Mouse (Mus musculus) C2C12 (cell line): ENCODE measurements around the gene Fras1. TPM values are rescaled to one million over a fixed set of nuclear protein-coding genes. Genes with fewer than 3 reads are reported as not detected.

ENCODE experiments used
- H3K27me3 ChIP-seq: one replicate; pipeline ENCODE4 v1.6.1; 2011; ENCODE audit not compliant: control insufficient read depth, insufficient read depth, insufficient read length
- H3K36me3 ChIP-seq: one replicate; pipeline ENCODE4 v1.6.1; 2011; ENCODE audit not compliant: control insufficient read depth, insufficient read depth
- H3K4me3 ChIP-seq: one replicate; pipeline ENCODE4 v1.5.1; 2011; ENCODE audit warnings: mild to moderate bottlenecking, control low read depth; ENCODE audit not compliant: poor library complexity, insufficient read depth, severe bottlenecking
- H3K79me2 ChIP-seq: one replicate; pipeline ENCODE4 v1.6.1; 2011; ENCODE audit not compliant: control insufficient read depth, insufficient read depth
- H3K79me3 ChIP-seq: one replicate; pipeline ENCODE4 v1.6.1; 2011; ENCODE audit warnings: low read depth, control low read depth
- H3ac ChIP-seq: one replicate; pipeline ENCODE3; 2011; ENCODE audit warnings: low read depth; ENCODE audit not compliant: control insufficient read depth, insufficient read length
- CEBPB ChIP-seq: IDR thresholded peaks from one replicate; pipeline ENCODE4 v1.6.1; 2011; ENCODE audit warnings: low read depth, mild to moderate bottlenecking, control low read depth, moderate library complexity
- CTCF ChIP-seq: IDR thresholded peaks from one replicate; pipeline ENCODE4 v1.5.1; 2011; ENCODE audit not compliant: control insufficient read depth, insufficient read depth, insufficient read length
- FOSL1 ChIP-seq: IDR thresholded peaks from one replicate; pipeline ENCODE4 v1.8.0; 2011; ENCODE audit warnings: mild to moderate bottlenecking, low read length; ENCODE audit not compliant: poor library complexity, insufficient read depth, severe bottlenecking
- MAX ChIP-seq: IDR thresholded peaks from one replicate; pipeline ENCODE4 v1.6.1; 2011; ENCODE audit warnings: mild to moderate bottlenecking, control low read depth
- MYOD1 ChIP-seq: IDR thresholded peaks from one replicate; pipeline ENCODE4 v1.6.1; 2011; ENCODE audit warnings: low read depth; ENCODE audit not compliant: control insufficient read depth, insufficient read length
- MYOG ChIP-seq: IDR thresholded peaks from one replicate; pipeline ENCODE4 v1.6.1; 2011; ENCODE audit not compliant: control insufficient read depth, insufficient read length; ENCODE audit errors: extremely low read depth
- USF1 ChIP-seq: IDR thresholded peaks from one replicate; pipeline ENCODE4 v1.6.1; 2011; ENCODE audit warnings: low read depth, mild to moderate bottlenecking, control low read depth, moderate library complexity
- polyA plus RNA-seq: library from polyadenylated mRNA; unstranded; fragments of >200 nt; fragmentation: generic; extraction: Trizol; gene quantifications from one replicate; pipeline ENCODE4 v1.2.1, GENCODE M21; 2012; ENCODE audit warnings: missing spikeins

The Fras1 gene
- polyA plus RNA-seq, 1 experiment: 0.11 TPM

GRCm38 (mm10) chr5:96531962-96532361 is 158.2 kb downstream of the Fras1 start:
- Histone ChIP-seq H3K36me3 (no peaks in the 10 kb centered on the region), H3ac (no peak overlapping the region), H3K79me2 (no peaks in the 10 kb centered on the region), H3K4me3 (no peak overlapping the region), H3K27me3 (no peaks in the 10 kb centered on the region), H3K79me3 (no peaks in the 10 kb centered on the region)
- TF ChIP-seq CTCF (no peak), MYOG (no peak), FOSL1 (no peak), MYOD1 (no peak), CEBPB (no peak), MAX (no peak), USF1 (no peak)

GRCm38 (mm10) chr5:96536527-96536926 is 162.8 kb downstream of the Fras1 start:
- no peak overlapping the region for H3K4me3 ChIP-seq
- H3K79me2 ChIP-seq: no peaks in the 10 kb centered on the region
- H3ac ChIP-seq: no peak overlapping the region
- no peaks in the 10 kb centered on the region for H3K79me3 ChIP-seq
- no peak for TF ChIP-seq MYOG
- no peak for TF ChIP-seq CTCF
- TF ChIP-seq FOSL1: no peak
- TF ChIP-seq MYOD1: no peak
- no peak for TF ChIP-seq USF1
- TF ChIP-seq CEBPB: no peak
- no peak for TF ChIP-seq MAX
- H3K27me3 ChIP-seq: no peaks in the 10 kb centered on the region
- H3K36me3 ChIP-seq: no peaks in the 10 kb centered on the region

- H3K79me2 ChIP-seq: no peaks in the 10 kb centered on the region
- no peaks in the 10 kb centered on the region for H3K27me3 ChIP-seq
- no peak overlapping the region for H3ac ChIP-seq
- H3K36me3 ChIP-seq: no peaks in the 10 kb centered on the region
- TF ChIP-seq MAX (no peak), USF1 (no peak)
- H3K79me3 ChIP-seq: no peaks in the 10 kb centered on the region
- no peak overlapping the region for H3K4me3 ChIP-seq
Observed at GRCm38 (mm10) chr5:96536937-96537336, 163.2 kb downstream of the Fras1 start.

GRCm38 (mm10) chr5:96544112-96544511 is 170.4 kb downstream of the Fras1 start:
- Histone ChIP-seq H3K79me3 (no peaks in the 10 kb centered on the region), H3K4me3 (no peak overlapping the region), H3ac (no peak overlapping the region), H3K27me3 (no peaks in the 10 kb centered on the region), H3K79me2 (no peaks in the 10 kb centered on the region), H3K36me3 (no peaks in the 10 kb centered on the region)
- TF ChIP-seq MAX (no peak), USF1 (no peak), MYOD1 (no peak), CEBPB (no peak), FOSL1 (no peak), MYOG (no peak), CTCF (no peak)

- H3K4me3 ChIP-seq: no peak overlapping the region
- no peak overlapping the region for H3ac ChIP-seq
- H3K27me3 ChIP-seq: no peaks in the 10 kb centered on the region
- no peaks in the 10 kb centered on the region for H3K36me3 ChIP-seq
- no peaks in the 10 kb centered on the region for H3K79me2 ChIP-seq
- no peaks in the 10 kb centered on the region for H3K79me3 ChIP-seq
- TF ChIP-seq MAX (no peak), CTCF (no peak), MYOD1 (no peak), CEBPB (no peak), USF1 (no peak), FOSL1 (no peak)
Observed at GRCm38 (mm10) chr5:96545994-96546393, 172.2 kb downstream of the Fras1 start.

- Histone ChIP-seq H3K4me3 (no peak overlapping the region), H3K36me3 (no peaks in the 10 kb centered on the region), H3K27me3 (no peaks in the 10 kb centered on the region), H3K79me3 (no peaks in the 10 kb centered on the region), H3ac (no peak overlapping the region), H3K79me2 (no peaks in the 10 kb centered on the region)
- no peak for TF ChIP-seq CTCF
- no peak for TF ChIP-seq MAX
- no peak for TF ChIP-seq FOSL1
- no peak for TF ChIP-seq CEBPB
- TF ChIP-seq USF1: no peak
- no peak for TF ChIP-seq MYOG
- TF ChIP-seq MYOD1: no peak
Observed at GRCm38 (mm10) chr5:96554940-96555679, 181.4 kb downstream of the Fras1 start.
